Mouse (Mus musculus) lung, embryonic 14.5 days (tissue): ENCODE data around the gene Clec2g. TPM values are rescaled to one million over a fixed set of nuclear protein-coding genes. Genes with fewer than 3 reads are reported as not detected.
A peak's percentile ranks its signal among the peaks of the same experiment; 100 is the strongest.

Experiments
- ATAC-seq: fragments of 200-750 bp; cut with Nextera tagmentation; 2 replicates; pipeline ENCODE4 v1.8.0; 2017; ENCODE audit warnings: mild to moderate bottlenecking, moderate TSS enrichment, moderate library complexity; ENCODE audit not compliant: insufficient read depth
- DNase-seq: peaks from one replicate; pipeline ENCODE4 v3.0.0-alpha.2; 2015
- H3K27ac ChIP-seq: fragments of 300-500 bp; sonication (generic); 2 replicates; pipeline ENCODE4 v1.5.1; 2014; ENCODE audit warnings: low read depth, mild to moderate bottlenecking, moderate library complexity
- H3K27me3 ChIP-seq: fragments of 300-500 bp; sonication (generic); 2 replicates; pipeline ENCODE4 v1.6.1; 2014; ENCODE audit warnings: low read length, control low read depth; ENCODE audit not compliant: insufficient read depth
- H3K36me3 ChIP-seq: fragments of 300-500 bp; sonication (generic); 2 replicates; pipeline ENCODE4 v1.6.1; 2014; ENCODE audit warnings: control low read depth; ENCODE audit not compliant: insufficient read depth
- H3K4me1 ChIP-seq: fragments of 300-500 bp; sonication (generic); 2 replicates; pipeline ENCODE4 v1.6.1; 2014; ENCODE audit warnings: antibody characterized with exemption, control low read depth; ENCODE audit not compliant: insufficient read depth
- H3K4me2 ChIP-seq: fragments of 300-500 bp; sonication (generic); 2 replicates; pipeline ENCODE4 v1.6.1; 2014; ENCODE audit warnings: mild to moderate bottlenecking
- H3K4me3 ChIP-seq: fragments of 300-500 bp; sonication (generic); 2 replicates; pipeline ENCODE4 v1.5.1; 2014; ENCODE audit warnings: low read depth, low read length
- H3K9ac ChIP-seq: fragments of 300-500 bp; sonication (generic); 2 replicates; pipeline ENCODE4 v1.6.1; 2014
- H3K9me3 ChIP-seq: fragments of 300-500 bp; sonication (generic); 2 replicates; pipeline ENCODE4 v1.6.1; 2016; ENCODE audit warnings: low read depth, low read length, control low read depth
- CTCF ChIP-seq: IDR thresholded peaks from 2 replicates; pipeline ENCODE4 v1.5.1; 2016; ENCODE audit warnings: antibody characterized with exemption, low read depth
- WGBS: fragments of 180-500 bp; shearing (Covaris S2); extraction: QIAGEN DNeasy Blood & Tissue Kit; methylation state at CpG from one replicate; pipeline ENCODE4 v1.1.7; 2014; 5-methylcytosine and 5-hydroxymethylcytosine counted together
- microRNA-seq: library from miRNA; unstranded; fragments of <30 nt; microRNA quantifications from one replicate; pipeline ENCODE4, GENCODE M21; 2016; ENCODE audit warnings: borderline number of aligned reads
- polyA plus RNA-seq: library from polyadenylated mRNA; unstranded; fragments of >200 nt; fragmentation: Nextera tagmentation; extraction: Ambion mirVana; gene quantifications from 2 replicates; pipeline ENCODE4 v1.2.1, GENCODE M21; 2014

The Clec2g gene
- polyA plus RNA-seq, 1 experiment from 2014 or later: not detected

GRCm38 (mm10) chr6:129030964-129031363 is 96.8 kb downstream of the Clec2g start:
- Histone ChIP-seq H3K27ac (no peak overlapping the region), H3K4me2 (no peak overlapping the region), H3K27me3 (no peaks in the 10 kb centered on the region), H3K4me1 (no peaks in the 10 kb centered on the region), H3K4me3 (no peak overlapping the region), H3K36me3 (no peaks in the 10 kb centered on the region), H3K9ac (no peak overlapping the region), H3K9me3 (no peaks in the 10 kb centered on the region)
- 79% methylated on average over 2 of the region's 2 CpGs for WGBS
- DNase-seq (no peak), ATAC-seq (no peak)
- TF ChIP-seq CTCF: no peak

DNA sequence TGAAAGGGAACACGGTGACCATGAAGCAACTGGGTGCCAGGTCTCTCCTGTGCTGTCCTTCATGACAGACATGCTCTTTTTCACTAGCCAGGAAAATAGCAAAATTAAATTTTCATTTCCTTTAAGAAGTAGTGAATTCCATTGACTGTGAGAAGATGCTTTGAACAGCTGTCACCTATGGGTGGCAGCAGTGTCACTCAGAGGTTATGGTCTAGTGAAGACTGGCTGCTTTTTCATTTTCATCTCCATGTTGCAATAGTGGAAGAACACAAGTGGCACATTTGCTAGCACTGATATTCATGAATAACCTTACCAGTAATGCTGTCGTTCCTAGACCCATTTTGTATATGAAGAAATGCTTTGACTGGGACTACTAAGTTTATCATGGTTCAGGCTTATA is 99.2 kb downstream of the Clec2g start:
- ATAC-seq: no peak
- WGBS: 76% methylated on average over 2 of the region's 2 CpGs
- Histone ChIP-seq H3K9ac (no peak overlapping the region), H3K9me3 (no peaks in the 10 kb centered on the region), H3K36me3 (no peaks in the 10 kb centered on the region), H3K27ac (no peak overlapping the region), H3K4me3 (no peak overlapping the region), H3K4me1 (no peaks in the 10 kb centered on the region), H3K4me2 (no peak overlapping the region), H3K27me3 (no peaks in the 10 kb centered on the region)
- TF ChIP-seq CTCF: peak; percentile 47
- peak; percentile 44 for DNase-seq

Small RNA genes lying within 50 kb of the gene (microRNA-seq; reads per million reads assigned to microRNA genes)
- gene Gm27336 (not detected), gene Mir7649 (not detected)

Other genes starting within 250 kb of the Clec2g start
- not detected in 2 replicates for gene Klrb1, start 211.3 kb upstream of the Clec2g start, polyA plus RNA-seq
- 0.26 and 0.32 TPM in 2 replicates for gene Klrb1c, start 145.2 kb upstream of the Clec2g start, polyA plus RNA-seq
- not detected in 2 replicates for gene Gm44511, start 108.1 kb upstream of the Clec2g start, polyA plus RNA-seq
- gene Klrb1b, start 108.0 kb upstream of the Clec2g start, polyA plus RNA-seq: not detected in 2 replicates
- gene Clec2i, start 46.8 kb upstream of the Clec2g start, polyA plus RNA-seq: 0.14 and 0.15 TPM in 2 replicates
- 1.2 TPM in 2 replicates for gene BC035044, start 43.3 kb upstream of the Clec2g start, polyA plus RNA-seq
- 0.21 and 0.47 TPM in 2 replicates for gene Klrb1f, start 111.5 kb downstream of the Clec2g start, polyA plus RNA-seq
- gene Clec2e, start 166.5 kb downstream of the Clec2g start, polyA plus RNA-seq: not detected in 2 replicates
- 0.51 and 0.59 TPM in 2 replicates for gene Clec2d, start 246.2 kb downstream of the Clec2g start, polyA plus RNA-seq